Mouse (Mus musculus) neural tube, embryonic 13.5 days (tissue): ENCODE measurements around the gene Celf5. TPM values are rescaled to one million over a fixed set of nuclear protein-coding genes. Genes with fewer than 3 reads are reported as not detected.

Source experiments
- ATAC-seq: fragments of 200-750 bp; cut with Nextera tagmentation; 2 replicates; pipeline ENCODE4 v1.8.0; 2017; ENCODE audit warnings: low read depth, mild to moderate bottlenecking, moderate TSS enrichment, moderate library complexity
- H3K27ac ChIP-seq: fragments of 300-500 bp; sonication (generic); replicated peaks from 2 replicates; pipeline ENCODE4 v1.5.1; 2015; ENCODE audit warnings: moderate library complexity, mild to moderate bottlenecking, inconsistent platforms
- H3K27me3 ChIP-seq: fragments of 300-500 bp; sonication (generic); 2 replicates; pipeline ENCODE4 v1.6.1; 2015; ENCODE audit warnings: mild to moderate bottlenecking, inconsistent platforms
- H3K36me3 ChIP-seq: fragments of 300-500 bp; sonication (generic); 2 replicates; pipeline ENCODE4 v1.6.1; 2015; ENCODE audit warnings: mild to moderate bottlenecking, inconsistent platforms
- H3K4me1 ChIP-seq: fragments of 300-500 bp; sonication (generic); replicated peaks from 2 replicates; pipeline ENCODE4 v1.6.1; 2015; ENCODE audit warnings: inconsistent platforms
- H3K4me2 ChIP-seq: fragments of 300-500 bp; sonication (generic); 2 replicates; pipeline ENCODE4 v1.6.1; 2015; ENCODE audit warnings: inconsistent platforms, mild to moderate bottlenecking, moderate library complexity
- H3K4me3 ChIP-seq: fragments of 300-500 bp; sonication (generic); 2 replicates; pipeline ENCODE4 v1.5.1; 2015; ENCODE audit warnings: mild to moderate bottlenecking, inconsistent platforms
- H3K9ac ChIP-seq: fragments of 300-500 bp; sonication (generic); 2 replicates; pipeline ENCODE4 v1.6.1; 2015; ENCODE audit warnings: moderate library complexity, mild to moderate bottlenecking, inconsistent platforms
- H3K9me3 ChIP-seq: fragments of 300-500 bp; sonication (generic); 2 replicates; pipeline ENCODE4 v1.6.1; 2016; ENCODE audit warnings: inconsistent platforms
- whole genome bisulfite sequencing: fragments of 180-500 bp; shearing (Covaris S2); methylation state at CpG from one replicate; pipeline ENCODE4 v1.1.7; 2015; 5-methylcytosine and 5-hydroxymethylcytosine counted together
- microRNA-seq: library from miRNA; unstranded; fragments of <30 nt; microRNA quantifications from one replicate; pipeline ENCODE4, GENCODE M21; 2016
- polyA plus RNA-seq: library from polyadenylated mRNA; unstranded; fragments of >200 nt; fragmentation: Nextera tagmentation; extraction: Ambion mirVana; gene quantifications from 2 replicates; pipeline ENCODE4 v1.2.1, GENCODE M21; 2015

Celf5 gene
- polyA plus RNA-seq, 1 experiment from 2014 or later: 52.7 TPM

- peak overlapping the region; percentile 35 for H3K9ac ChIP-seq
- WGBS: 24% methylated on average over 26 of the region's 26 CpGs
- H3K27ac ChIP-seq: peak overlapping the region; percentile 88
- ATAC-seq: no peak
- 0 out of 2 replicates have a peak overlapping the region, but pooled peaks have one; percentile 4 for H3K4me3 ChIP-seq
- no peaks in the 10 kb centered on the region; the same call in 1 of the 2 replicates for H3K27me3 ChIP-seq
- H3K9me3 ChIP-seq: no peaks in the 10 kb centered on the region
- 0 out of 2 replicates have a peak, but pooled peaks cover 13% of the 10 kb centered on the region for H3K36me3 ChIP-seq
- peaks cover 100% of the 10 kb centered on the region for H3K4me1 ChIP-seq
- H3K4me2 ChIP-seq: peak overlapping the region; percentile 32
Observed at GRCm38 (mm10) chr10:81413310-81414261, 68.9 kb downstream of the Celf5 start.

DNA sequence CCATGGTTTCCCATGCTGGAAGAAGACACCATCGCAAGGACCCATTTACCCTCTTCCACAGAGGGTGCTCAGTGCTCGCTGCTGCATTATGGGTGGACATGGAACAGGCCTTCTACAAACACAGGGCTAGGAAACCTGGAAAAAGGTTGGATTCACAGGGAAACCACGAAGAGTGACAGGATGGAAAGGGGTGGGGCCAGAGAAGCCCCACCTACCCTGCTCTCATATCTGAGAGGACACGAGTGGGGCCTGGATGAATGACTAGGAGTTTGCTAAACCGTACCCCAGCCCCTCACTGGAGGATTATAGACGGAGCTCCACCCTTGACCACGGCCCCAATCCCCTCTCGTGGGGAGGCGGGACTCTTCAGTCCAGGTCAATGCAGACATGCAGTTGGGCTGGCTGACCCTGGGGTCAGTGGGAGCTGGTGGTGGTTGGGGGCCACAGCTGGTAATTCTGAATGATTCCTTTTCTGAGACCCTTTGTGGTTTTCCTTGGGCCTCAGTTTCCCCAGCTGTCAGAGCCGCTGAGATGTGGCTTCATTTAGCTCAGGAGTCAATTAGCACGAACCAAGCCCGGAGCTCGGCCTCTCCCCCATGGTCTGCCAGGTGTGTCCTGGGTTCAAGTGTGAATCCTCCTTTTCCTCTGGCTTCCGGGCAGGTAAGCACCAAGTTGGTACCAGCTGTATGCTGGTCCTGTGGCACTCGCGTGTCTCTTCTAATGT lies 69.8 kb downstream of the Celf5 start:
- Histone ChIP-seq H3K4me2 (no peak overlapping the region), H3K9me3 (no peaks in the 10 kb centered on the region), H3K36me3 (peaks cover 19% of the 10 kb centered on the region), H3K4me1 (peaks cover 100% of the 10 kb centered on the region), H3K27ac (peak overlapping the region; percentile 88), H3K27me3 (peaks cover 8% of the 10 kb centered on the region), H3K4me3 (no peak overlapping the region), H3K9ac (no peak overlapping the region)
- WGBS: 78% methylated on average over 16 of the region's 16 CpGs
- ATAC-seq: no peak

DNA sequence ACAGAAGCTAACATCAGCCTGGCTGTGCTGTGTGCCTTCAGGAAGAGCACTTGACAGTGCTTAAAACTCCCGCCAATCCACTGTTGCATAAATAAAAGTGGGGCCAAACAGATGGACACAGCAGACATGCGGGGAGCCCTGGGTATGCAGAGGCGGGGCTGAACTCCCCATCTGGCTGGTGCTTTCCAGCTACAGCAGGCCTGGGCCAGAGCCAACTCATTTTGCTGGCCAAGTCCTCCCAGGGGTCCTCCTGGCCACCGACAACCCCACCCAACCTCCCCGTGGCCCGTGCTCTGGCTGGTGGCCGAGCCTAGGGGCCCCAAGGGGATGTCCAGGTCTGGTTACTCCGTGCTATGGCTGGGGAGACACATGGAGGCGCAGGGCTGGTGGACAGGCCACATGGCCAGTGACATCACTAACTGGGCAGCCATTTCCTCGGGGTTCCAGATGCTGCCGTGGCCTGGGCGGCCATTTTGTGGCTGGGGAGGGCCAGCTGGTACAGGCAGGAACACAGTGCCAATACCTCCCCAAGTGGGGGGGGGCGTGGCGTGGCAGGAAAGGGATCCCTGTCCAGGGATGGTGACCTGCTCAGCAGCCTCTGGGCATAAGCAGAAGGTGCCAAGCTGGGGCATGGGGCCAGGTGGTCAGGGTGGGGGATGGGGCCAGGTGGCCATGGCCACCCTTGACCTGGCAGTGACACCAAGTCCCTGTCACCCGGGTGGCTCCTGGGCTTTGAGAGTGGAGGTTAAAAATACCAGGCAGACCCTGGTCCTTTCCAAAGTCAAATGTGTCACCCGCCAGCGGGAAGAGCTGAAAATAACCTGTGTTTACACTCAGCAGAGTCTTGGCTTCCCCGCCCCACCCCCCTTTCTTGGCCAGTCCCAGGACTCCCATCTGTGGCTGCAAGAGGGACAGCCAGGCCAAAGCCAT lies 70.8 kb downstream of the Celf5 start:
- 55% methylated on average over 18 of the region's 18 CpGs for WGBS
- Histone ChIP-seq H3K36me3 (peaks cover 26% of the 10 kb centered on the region), H3K27me3 (peaks cover 17% of the 10 kb centered on the region), H3K9me3 (no peaks in the 10 kb centered on the region), H3K4me2 (no peak overlapping the region), H3K4me1 (peaks cover 100% of the 10 kb centered on the region), H3K9ac (peak overlapping the region; percentile 0), H3K4me3 (no peak overlapping the region), H3K27ac (peak overlapping the region; percentile 88)
- ATAC-seq: no peak

DNA sequence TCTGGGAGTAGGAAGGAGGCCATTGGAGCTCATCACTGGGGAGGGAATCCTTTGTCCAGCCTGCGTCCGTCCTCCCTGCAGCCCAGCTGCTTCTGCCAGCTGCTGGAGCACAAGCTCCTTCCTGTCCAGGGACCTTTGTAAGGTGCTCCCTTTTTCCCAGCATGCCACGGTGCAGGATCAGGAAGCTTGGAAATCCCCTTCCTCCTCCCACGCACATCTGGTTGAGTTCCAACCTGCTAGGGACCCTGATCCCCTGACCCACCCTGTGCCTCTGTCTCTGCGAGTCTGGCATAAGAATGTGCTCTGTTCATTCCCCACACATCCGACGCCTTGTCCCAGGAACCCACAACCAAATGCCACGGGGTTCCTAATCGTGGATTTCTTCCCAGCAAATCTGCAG lies 71.5 kb downstream of the Celf5 start:
- Histone ChIP-seq H3K4me1 (peaks cover 100% of the 10 kb centered on the region), H3K27ac (peak overlapping the region; percentile 88), H3K27me3 (peaks cover 22% of the 10 kb centered on the region), H3K4me2 (peak overlapping the region; percentile 22; the same call in 1 of the 2 replicates), H3K9ac (peak overlapping the region; percentile 0; the same call in 1 of the 2 replicates), H3K4me3 (no peak overlapping the region), H3K36me3 (peaks cover 34% of the 10 kb centered on the region), H3K9me3 (no peaks in the 10 kb centered on the region)
- ATAC-seq: no peak
- WGBS: 68% methylated on average over 9 of the region's 9 CpGs

GRCm38 (mm10) chr10:81410350-81410749 lies 72.2 kb downstream of the Celf5 start:
- peaks cover 97% of the 10 kb centered on the region for H3K4me1 ChIP-seq
- peak overlapping the region; percentile 88 for H3K27ac ChIP-seq
- no peaks in the 10 kb centered on the region for H3K9me3 ChIP-seq
- peak overlapping the region; percentile 22; the same call in 1 of the 2 replicates for H3K4me2 ChIP-seq
- 64% methylated on average over 4 of the region's 4 CpGs for WGBS
- peak overlapping the region; percentile 14 for H3K9ac ChIP-seq
- H3K4me3 ChIP-seq: no peak overlapping the region
- no peak for ATAC-seq
- H3K27me3 ChIP-seq: peaks cover 22% of the 10 kb centered on the region
- peaks cover 40% of the 10 kb centered on the region for H3K36me3 ChIP-seq

DNA sequence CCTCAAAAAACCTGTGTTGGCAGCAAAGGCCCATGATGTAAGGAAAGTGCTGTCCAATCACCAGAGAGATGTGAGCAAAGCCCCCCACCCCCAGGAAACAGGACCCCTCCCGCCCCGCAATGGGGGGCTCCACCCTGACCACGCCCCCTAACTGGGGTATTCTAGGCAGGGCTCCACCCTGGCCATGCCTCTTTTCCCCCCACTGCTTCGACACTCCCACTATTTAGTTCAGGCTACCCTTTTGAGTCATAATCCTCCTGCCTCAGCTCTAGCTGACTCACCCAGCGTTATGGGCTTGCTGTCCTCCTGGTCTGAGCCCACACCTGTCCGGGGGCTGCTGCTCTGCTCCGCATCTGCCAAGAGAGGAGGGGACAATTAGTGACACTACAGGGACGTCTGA lies 73.2 kb downstream of the Celf5 start:
- Histone ChIP-seq H3K27me3 (peaks cover 22% of the 10 kb centered on the region), H3K9ac (no peak overlapping the region; the same call in 1 of the 2 replicates), H3K4me1 (peaks cover 87% of the 10 kb centered on the region), H3K4me3 (peak overlapping the region; percentile 1; the same call in 1 of the 2 replicates), H3K36me3 (peaks cover 42% of the 10 kb centered on the region), H3K27ac (peak overlapping the region; percentile 61), H3K4me2 (peak overlapping the region; percentile 22; the same call in 1 of the 2 replicates), H3K9me3 (no peaks in the 10 kb centered on the region)
- WGBS: 13% methylated on average over 8 of the region's 8 CpGs
- no peak for ATAC-seq

Small RNA genes within 50 kb of the gene (microRNA-seq; reads per million reads assigned to microRNA genes)
- gene Gm25595 (not detected), gene Mir1191b (1.3 reads per million)

Other genes starting within 250 kb of the Celf5 start
- 21.7 and 21.8 TPM in 2 replicates for gene Zfr2, start 249.6 kb downstream of the Celf5 start, polyA plus RNA-seq
- gene Matk, start 229.8 kb downstream of the Celf5 start, polyA plus RNA-seq: 10.5 and 13.0 TPM in 2 replicates
- 145 and 150 TPM in 2 replicates for gene Mrpl54, start 215.8 kb downstream of the Celf5 start, polyA plus RNA-seq
- gene Apba3, start 215.7 kb downstream of the Celf5 start, polyA plus RNA-seq: 33.7 and 36.1 TPM in 2 replicates
- gene Tjp3, start 191.1 kb downstream of the Celf5 start, polyA plus RNA-seq: 2.3 and 3.3 TPM in 2 replicates
- 99.3 and 102 TPM in 2 replicates for gene Pip5k1c, start 189.7 kb downstream of the Celf5 start, polyA plus RNA-seq
- gene Cactin, start 161.6 kb downstream of the Celf5 start, polyA plus RNA-seq: 32.5 and 42.5 TPM in 2 replicates
- gene Tbxa2r, start 154.0 kb downstream of the Celf5 start, polyA plus RNA-seq: 4.5 and 4.8 TPM in 2 replicates
- not detected in 2 replicates for gene Gipc3, start 139.4 kb downstream of the Celf5 start, polyA plus RNA-seq
- gene Hmg20b, start 132.2 kb downstream of the Celf5 start, polyA plus RNA-seq: 46.5 and 51.5 TPM in 2 replicates
- 16.5 and 17.8 TPM in 2 replicates for gene Mfsd12, start 125.2 kb downstream of the Celf5 start, polyA plus RNA-seq
- 0.68 and 0.87 TPM in 2 replicates for gene 4930404N11Rik, start 116.9 kb downstream of the Celf5 start, polyA plus RNA-seq
- 105 and 112 TPM in 2 replicates for gene Fzr1, start 104.2 kb downstream of the Celf5 start, polyA plus RNA-seq
- gene Dohh, start 98.3 kb downstream of the Celf5 start, polyA plus RNA-seq: 72.2 and 75.2 TPM in 2 replicates
- 5.2 and 8.2 TPM in 2 replicates for gene Gm48551, start 98.2 kb downstream of the Celf5 start, polyA plus RNA-seq
- 1.3 and 2.5 TPM in 2 replicates for gene Gm48552, start 93.7 kb downstream of the Celf5 start, polyA plus RNA-seq
- gene Smim24, start 89.7 kb downstream of the Celf5 start, polyA plus RNA-seq: 1.8 and 3.1 TPM in 2 replicates
- 27.1 and 27.9 TPM in 2 replicates for gene Nfic, start 27.1 kb downstream of the Celf5 start, polyA plus RNA-seq
- gene Ncln, start 13.7 kb upstream of the Celf5 start, polyA plus RNA-seq: 68.7 and 68.8 TPM in 2 replicates
- 0.36 and 0.64 TPM in 2 replicates for gene S1pr4, start 17.4 kb upstream of the Celf5 start, polyA plus RNA-seq
- gene Gna15, start 41.5 kb upstream of the Celf5 start, polyA plus RNA-seq: 1.3 and 1.9 TPM in 2 replicates
- gene Gna11, start 62.5 kb upstream of the Celf5 start, polyA plus RNA-seq: 78.8 and 81.6 TPM in 2 replicates
- gene Aes, start 76.8 kb upstream of the Celf5 start, polyA plus RNA-seq: 572 and 635 TPM in 2 replicates
- gene Tle2, start 91.9 kb upstream of the Celf5 start, polyA plus RNA-seq: 31.1 and 32.9 TPM in 2 replicates
- gene Tle6, start 118.4 kb upstream of the Celf5 start, polyA plus RNA-seq: 4.9 and 6.2 TPM in 2 replicates
- 2.5 and 3.3 TPM in 2 replicates for gene BC025920, start 123.6 kb upstream of the Celf5 start, polyA plus RNA-seq
- gene Sirt6, start 145.1 kb upstream of the Celf5 start, polyA plus RNA-seq: 56.2 and 57.6 TPM in 2 replicates
- 10.6 and 11.8 TPM in 2 replicates for gene Ankrd24, start 145.8 kb upstream of the Celf5 start, polyA plus RNA-seq
- 6.6 and 9.2 TPM in 2 replicates for gene Gm10778, start 166.3 kb upstream of the Celf5 start, polyA plus RNA-seq
- gene Zfp433, start 222.1 kb upstream of the Celf5 start, polyA plus RNA-seq: 19.7 and 25.6 TPM in 2 replicates